13 mouse cellular contexts compared by ENCODE assay signal in genomic region chr11:18931001-18931874, GRCm38 (mm10).
DNase-seq lines count a peak whose midpoint lies in the region; ATAC-seq and TF ChIP-seq lines count a peak whose summit lies in the region.
"Had no signal": no experiment of that assay in that cellular context is flagged by ENCODE, and none has a peak within 500 bp of the region (broad histone marks: within the 10 kb centered on the region; RNA-seq: fewer than 3 reads in every experiment).

No protein-coding gene starts in this region.

- no peaks in the 10 kb centered on the region for H3K9me3 ChIP-seq in midbrain, embryonic 12.5 days
- no peaks in the 10 kb centered on the region for H3K9me3 ChIP-seq in midbrain, embryonic 11.5 days (ENCODE audit: control insufficient read depth, low read length)
- H3K9me3 ChIP-seq in limb, embryonic 12.5 days, result no peaks in the 10 kb centered on the region
- no peaks in the 10 kb centered on the region for H3K9me3 ChIP-seq in stomach, postnatal 0 days (ENCODE audit: control insufficient read depth, low read length)
- H3K9me3 ChIP-seq: embryonic facial prominence, embryonic 12.5 days; G1E; liver, embryonic 13.5 days had no signal

- TF ChIP-seq EP300 in stomach, postnatal 0 days (optimal IDR thresholded peaks at IDR 0.05), result peak; percentile 18

- H3K36me3 ChIP-seq in midbrain, embryonic 12.5 days, result no peaks in the 10 kb centered on the region
- H3K36me3 ChIP-seq in midbrain, embryonic 11.5 days (ENCODE audit: control insufficient read depth, insufficient read depth, low read length), result no peaks in the 10 kb centered on the region
- H3K36me3 ChIP-seq in limb, embryonic 12.5 days, result no peaks in the 10 kb centered on the region
- no peaks in the 10 kb centered on the region for H3K36me3 ChIP-seq in stomach, postnatal 0 days (ENCODE audit: control insufficient read depth, insufficient read depth, low read length)
- H3K36me3 ChIP-seq: embryonic facial prominence, embryonic 12.5 days; G1E; liver, embryonic 13.5 days had no signal

- H3K4me1 ChIP-seq in midbrain, embryonic 12.5 days, result peaks cover 38% of the 10 kb centered on the region
- H3K4me1 ChIP-seq in midbrain, embryonic 11.5 days (ENCODE audit: control insufficient read depth, insufficient read depth, low read length), result peaks cover 17% of the 10 kb centered on the region
- peaks cover 14% of the 10 kb centered on the region for H3K4me1 ChIP-seq in limb, embryonic 12.5 days (replicated peaks)
- peaks cover 3% of the 10 kb centered on the region; the same call in 1 of the 2 replicates for H3K4me1 ChIP-seq in stomach, postnatal 0 days (replicated peaks; ENCODE audit: control insufficient read depth, insufficient read depth)

- H3K4me2 ChIP-seq in midbrain, embryonic 12.5 days (replicated peaks), result 0 out of 2 replicates have a peak overlapping the region, but pooled peaks have one; percentile 10
- H3K4me2 ChIP-seq in midbrain, embryonic 11.5 days, result no peak overlapping the region
- H3K4me2 ChIP-seq in limb, embryonic 12.5 days, result peak overlapping the region; percentile 19
- no peak overlapping the region for H3K4me2 ChIP-seq in stomach, postnatal 0 days (replicated peaks; ENCODE audit: low read depth)
- H3K4me2 ChIP-seq: embryonic facial prominence, embryonic 12.5 days; liver, embryonic 13.5 days had no signal

- peak overlapping the region; percentile 39; the same call in 1 of the 2 replicates for H3K27ac ChIP-seq in midbrain, embryonic 12.5 days (replicated peaks)
- no peak overlapping the region for H3K27ac ChIP-seq in midbrain, embryonic 11.5 days (ENCODE audit: low read depth, low read length)
- H3K27ac ChIP-seq in limb, embryonic 12.5 days, result no peak overlapping the region
- H3K27ac ChIP-seq in stomach, postnatal 0 days (replicated peaks), result peak overlapping the region; percentile 30; the same call in 1 of the 2 replicates
- H3K27ac ChIP-seq: embryonic facial prominence, embryonic 12.5 days; liver, embryonic 13.5 days had no signal

- 67% methylated on average over 15 of the region's 15 CpGs for WGBS in midbrain, embryonic 12.5 days
- WGBS in midbrain, embryonic 11.5 days, result 74% methylated on average over 15 of the region's 15 CpGs
- WGBS in limb, embryonic 12.5 days, result 15% methylated on average over 15 of the region's 15 CpGs
- 24% methylated on average over 15 of the region's 15 CpGs for WGBS in stomach, postnatal 0 days

- TF ChIP-seq CTCF in stomach, postnatal 0 days (IDR thresholded peaks at IDR 0.05; ENCODE audit: low read depth), result no peak

- peak; percentile 36 for DNase-seq in embryo, embryonic 10.5 days (ENCODE audit: low spot score)
- no peak for DNase-seq in embryo, embryonic 11 days
- DNase-seq in midbrain, embryonic 11.5 days (ENCODE audit: low spot score, missing footprints), result no peak
- DNase-seq in stomach, postnatal 0 days (ENCODE audit: low spot score), result no peak
- DNase-seq in left cerebral cortex, postnatal 36 days (ENCODE audit: low spot score in 2 of 2), result no peak
- DNase-seq: liver, embryonic 13.5 days; lung, postnatal 36 days; thymus, postnatal 36 days had no signal

- no peaks in the 10 kb centered on the region for H3K27me3 ChIP-seq in midbrain, embryonic 12.5 days
- H3K27me3 ChIP-seq in midbrain, embryonic 11.5 days (ENCODE audit: control insufficient read depth, insufficient read depth, low read length), result no peaks in the 10 kb centered on the region
- H3K27me3 ChIP-seq in limb, embryonic 12.5 days, result peaks cover 64% of the 10 kb centered on the region
- H3K27me3 ChIP-seq in stomach, postnatal 0 days (ENCODE audit: control insufficient read depth, insufficient read depth, low read length), result no peaks in the 10 kb centered on the region
- H3K27me3 ChIP-seq: embryonic facial prominence, embryonic 12.5 days; liver, embryonic 13.5 days had no signal

- ATAC-seq in midbrain, embryonic 12.5 days (ENCODE audit: low FRiP score, low read depth), result no peak
- no peak for ATAC-seq in midbrain, embryonic 11.5 days (ENCODE audit: low FRiP score)
- no peak for ATAC-seq in limb, embryonic 12.5 days (ENCODE audit: insufficient number of reproducible peaks, insufficient read depth, low FRiP score, low TSS enrichment, low read depth)
- ATAC-seq in stomach, postnatal 0 days (ENCODE audit: low FRiP score, low TSS enrichment), result no peak
- ATAC-seq in cerebellum, adult (ENCODE audit: insufficient number of reproducible peaks, low FRiP score, low TSS enrichment), result no peak

- no peak overlapping the region for H3K4me3 ChIP-seq in midbrain, embryonic 12.5 days
- no peak overlapping the region for H3K4me3 ChIP-seq in midbrain, embryonic 11.5 days (ENCODE audit: low read depth, low read length)
- no peak overlapping the region for H3K4me3 ChIP-seq in limb, embryonic 12.5 days (replicated peaks)
- H3K4me3 ChIP-seq in stomach, postnatal 0 days (ENCODE audit: low read depth, low read length), result no peak overlapping the region
- H3K4me3 ChIP-seq: embryonic facial prominence, embryonic 12.5 days; liver, embryonic 13.5 days had no signal

- no peak overlapping the region for H3K9ac ChIP-seq in midbrain, embryonic 12.5 days (replicated peaks)
- H3K9ac ChIP-seq in midbrain, embryonic 11.5 days (ENCODE audit: low read length), result no peak overlapping the region
- no peak overlapping the region for H3K9ac ChIP-seq in limb, embryonic 12.5 days (replicated peaks)
- H3K9ac ChIP-seq in stomach, postnatal 0 days (ENCODE audit: low read length), result no peak overlapping the region
- H3K9ac ChIP-seq: embryonic facial prominence, embryonic 12.5 days; liver, embryonic 13.5 days had no signal

- intact Hi-C loops in left cerebral cortex, postnatal 36 days (cut with DNase I), result no loop called here

Comparison
In these comparisons a context has a peak if more than half of its experiments do, and no peak if none do; other contexts are left out.
1. H3K27ac ChIP-seq: peak in midbrain, embryonic 12.5 days (single experiment) and stomach, postnatal 0 days (single experiment); none in midbrain, embryonic 11.5 days (single experiment) and limb, embryonic 12.5 days (single experiment).
2. H3K4me2 ChIP-seq: peak in midbrain, embryonic 12.5 days (single experiment) and limb, embryonic 12.5 days (single experiment); none in midbrain, embryonic 11.5 days (single experiment) and stomach, postnatal 0 days (single experiment).